23 mouse cellular contexts compared by ENCODE assay signal in the genomic region with DNA sequence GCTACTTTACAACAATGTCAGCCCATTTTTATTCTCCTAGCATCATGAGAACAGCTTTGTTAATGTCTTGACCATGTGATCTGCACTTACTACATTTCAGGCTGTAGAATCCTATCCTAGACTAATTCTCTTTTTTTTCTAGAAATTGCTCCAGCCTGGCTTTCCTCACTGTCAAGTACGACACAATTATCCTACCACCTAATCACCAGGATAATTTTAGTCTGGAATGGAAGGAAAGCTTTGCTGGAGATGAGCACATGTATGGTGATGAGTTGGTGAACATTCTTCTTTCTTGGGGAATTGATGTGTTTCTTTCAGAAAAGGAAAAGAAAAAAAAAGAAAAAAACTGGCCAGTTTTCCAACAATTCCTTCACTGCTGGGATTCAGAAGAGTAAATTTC. TPM values are rescaled to one million over a fixed set of nuclear protein-coding genes. Genes with fewer than 3 reads are reported as not detected.
DNase-seq lines count a peak whose midpoint lies in the region; ATAC-seq and TF ChIP-seq lines count a peak whose summit lies in the region.
"Had no signal": no experiment of that assay in that cellular context is flagged by ENCODE, and none has a peak within 500 bp of the region (broad histone marks: within the 10 kb centered on the region; RNA-seq: fewer than 3 reads in every experiment).

No protein-coding gene starts in this region.

- no peak for TF ChIP-seq CTCF in lung, embryonic 14.5 days (IDR thresholded peaks at IDR 0.05; ENCODE audit: low read depth)
- TF ChIP-seq CTCF in lung, postnatal 0 days (IDR thresholded peaks at IDR 0.05), result no peak
- no peak for TF ChIP-seq CTCF in lung, adult 2 months (IDR thresholded peaks at IDR 0.05; ENCODE audit: insufficient read depth, low read length)

- 62% methylated on average over 1 of the region's 1 CpGs for WGBS in lung, embryonic 14.5 days
- WGBS in lung, postnatal 0 days, result 69% methylated on average over 1 of the region's 1 CpGs
- WGBS in lung, adult 2 months, result 75% methylated on average over 1 of the region's 1 CpGs

- no peaks in the 10 kb centered on the region for H3K9me3 ChIP-seq in lung, embryonic 14.5 days (ENCODE audit: low read depth, low read length)
- no peaks in the 10 kb centered on the region for H3K9me3 ChIP-seq in lung, postnatal 0 days (ENCODE audit: low read length)
- H3K9me3 ChIP-seq: embryonic facial prominence, embryonic 13.5 days; embryonic facial prominence, embryonic 15.5 days; forebrain, embryonic 10.5 days; forebrain, embryonic 12.5 days had no signal

- no peak for TF ChIP-seq POLR2A in lung, adult 2 months (IDR thresholded peaks at IDR 0.05; ENCODE audit: borderline replicate concordance, extremely low read depth, low read depth, low read length)

- no peaks in the 10 kb centered on the region for H3K4me1 ChIP-seq in lung, embryonic 14.5 days (ENCODE audit: insufficient read depth)
- H3K4me1 ChIP-seq in lung, postnatal 0 days (ENCODE audit: insufficient read depth, low read depth, low read length), result peaks cover 2% of the 10 kb centered on the region; the same call in 1 of the 2 replicates
- H3K4me1 ChIP-seq in lung, adult 2 months (ENCODE audit: control insufficient read depth, insufficient read depth, low read length), result no peaks in the 10 kb centered on the region; the same call in 1 of the 2 replicates
- H3K4me1 ChIP-seq: embryonic facial prominence, embryonic 13.5 days; embryonic facial prominence, embryonic 15.5 days; forebrain, embryonic 10.5 days; forebrain, embryonic 12.5 days had no signal

- ATAC-seq in lung, embryonic 14.5 days (ENCODE audit: insufficient read depth), result no peak
- peak; percentile 82 for ATAC-seq in lung, postnatal 0 days
- ATAC-seq: forebrain, embryonic 14.5 days had no signal

- TF ChIP-seq EP300 in lung, postnatal 0 days (IDR thresholded peaks at IDR 0.05), result no peak

- H3K4me3 ChIP-seq in lung, embryonic 14.5 days (ENCODE audit: low read depth, low read length), result no peak overlapping the region
- H3K4me3 ChIP-seq in lung, postnatal 0 days (ENCODE audit: low read depth, low read length), result no peak overlapping the region
- no peak overlapping the region for H3K4me3 ChIP-seq in lung, adult 2 months (replicated peaks; ENCODE audit: extremely low read depth, low read depth, low read length)
- H3K4me3 ChIP-seq: embryonic facial prominence, embryonic 13.5 days; embryonic facial prominence, embryonic 15.5 days; erythroblast, embryonic 14.5 days; forebrain, embryonic 10.5 days; forebrain, embryonic 12.5 days had no signal

- H3K27me3 ChIP-seq in lung, embryonic 14.5 days (ENCODE audit: insufficient read depth, low read length), result no peaks in the 10 kb centered on the region
- no peaks in the 10 kb centered on the region for H3K27me3 ChIP-seq in lung, postnatal 0 days (replicated peaks; ENCODE audit: insufficient read depth, low read length)
- H3K27me3 ChIP-seq: embryonic facial prominence, embryonic 13.5 days; embryonic facial prominence, embryonic 15.5 days; forebrain, embryonic 12.5 days had no signal

- no peak overlapping the region for H3K9ac ChIP-seq in lung, embryonic 14.5 days
- no peak overlapping the region for H3K9ac ChIP-seq in lung, postnatal 0 days (replicated peaks; ENCODE audit: low read depth)
- H3K9ac ChIP-seq: embryonic facial prominence, embryonic 13.5 days; embryonic facial prominence, embryonic 15.5 days; forebrain, embryonic 12.5 days had no signal

- peak; percentile 15 for DNase-seq in lung, embryonic 14.5 days
- DNase-seq in lung, postnatal 14 days, result no peak
- peak; percentile 80 for DNase-seq in lung, postnatal 0 days (ENCODE audit: low spot score)
- no peak for DNase-seq in lung, adult 18-20 months
- peak; percentile 29 for DNase-seq in lung, postnatal 36 days
- DNase-seq in lung, adult 2 months, result no peak
- DNase-seq: adrenal gland, adult 2 months; adrenal gland, postnatal 10 days; adrenal gland, postnatal 25 days; cerebellum, adult 11 months; cerebellum, adult 18-20 months; cerebellum, adult 8-10 months; cerebellum, adult 9-11 months; cerebellum, postnatal 14 days; cerebellum, postnatal 36 days; embryo, embryonic 11 days had no signal

- H3K36me3 ChIP-seq in lung, embryonic 14.5 days (ENCODE audit: insufficient read depth), result no peaks in the 10 kb centered on the region
- no peaks in the 10 kb centered on the region; the same call in 1 of the 2 replicates for H3K36me3 ChIP-seq in lung, postnatal 0 days (ENCODE audit: insufficient read depth, low read length)
- H3K36me3 ChIP-seq: embryonic facial prominence, embryonic 13.5 days; embryonic facial prominence, embryonic 15.5 days; forebrain, embryonic 10.5 days; forebrain, embryonic 12.5 days had no signal

- H3K4me2 ChIP-seq in lung, embryonic 14.5 days, result no peak overlapping the region
- H3K4me2 ChIP-seq in lung, postnatal 0 days (replicated peaks; ENCODE audit: low read depth, low read length), result no peak overlapping the region
- H3K4me2 ChIP-seq: embryonic facial prominence, embryonic 13.5 days; embryonic facial prominence, embryonic 15.5 days; forebrain, embryonic 12.5 days had no signal

- no peak overlapping the region for H3K27ac ChIP-seq in lung, embryonic 14.5 days (ENCODE audit: low read depth)
- H3K27ac ChIP-seq in lung, postnatal 0 days (ENCODE audit: low read length), result no peak overlapping the region
- H3K27ac ChIP-seq: embryonic facial prominence, embryonic 13.5 days; embryonic facial prominence, embryonic 15.5 days; forebrain, embryonic 10.5 days; forebrain, embryonic 12.5 days had no signal

RNA-seq across cellular contexts. Expression of gene Ehf, which starts 28.8 kb away (rescaled TPM):
- polyA plus RNA-seq in lung, embryonic 14.5 days (2014; fragmentation: Nextera tagmentation; extraction: Ambion mirVana), result 3.0 and 3.5 TPM in 2 replicates
- 4.9 and 5.9 TPM in 2 replicates for polyA plus RNA-seq in lung, postnatal 0 days (2015; fragmentation: Nextera tagmentation; extraction: Ambion mirVana)
- polyA plus RNA-seq in lung, adult 2 months (2012; rRNA removed), result 23.1 and 38.4 TPM in 2 replicates
- polyA plus RNA-seq: C2C12; forebrain, embryonic 10.5 days had no signal

Comparison
In these comparisons a context has a peak if more than half of its experiments do, and no peak if none do; other contexts are left out.
1. DNase-seq: peak in lung, embryonic 14.5 days (single experiment), lung, postnatal 0 days (single experiment) and lung, postnatal 36 days (single experiment); none in lung, postnatal 14 days (single experiment), lung, adult 18-20 months (0 of 2) and lung, adult 2 months (single experiment).